In the genomic region with DNA sequence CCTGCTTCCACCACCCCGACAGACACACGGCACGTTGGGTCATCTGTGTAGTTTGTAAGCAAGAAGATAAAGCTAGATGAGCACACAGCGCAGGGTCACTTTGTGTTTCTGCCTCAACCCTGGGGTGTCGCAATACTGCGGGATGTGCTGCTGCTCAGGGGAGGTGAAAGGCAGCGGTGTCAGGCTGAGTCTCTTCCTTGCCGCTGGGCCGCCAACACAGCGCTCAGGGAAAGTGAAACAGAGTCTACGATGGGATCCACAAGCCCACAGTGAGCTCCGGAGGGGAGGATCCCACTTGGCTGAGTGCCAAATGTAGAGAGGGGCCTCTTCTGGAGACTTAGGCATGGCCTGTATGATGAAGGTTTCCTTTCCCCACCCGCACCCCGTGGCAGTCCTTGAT, we compare ENCODE assay signal across 17 mouse cellular contexts. TPM values are rescaled to one million over a fixed set of nuclear protein-coding genes. Genes with fewer than 3 reads are reported as not detected.
A peak's percentile ranks its signal among the peaks of the same experiment; 100 is the strongest.
DNase-seq lines count a peak whose midpoint lies in the region; ATAC-seq and TF ChIP-seq lines count a peak whose summit lies in the region.
"Had no signal": no experiment of that assay in that cellular context is flagged by ENCODE, and none has a peak within 500 bp of the region (broad histone marks: within the 10 kb centered on the region; RNA-seq: fewer than 3 reads in every experiment).

No protein-coding gene starts in this region.

- ATAC-seq in lung, embryonic 14.5 days (ENCODE audit: insufficient read depth) = no peak
- ATAC-seq in liver, embryonic 15.5 days (ENCODE audit: insufficient read depth) = no peak
- ATAC-seq: intestine, embryonic 16.5 days had no signal

- H3K4me2 ChIP-seq in lung, embryonic 14.5 days = no peak overlapping the region
- H3K4me2 ChIP-seq in liver, embryonic 15.5 days = peak overlapping the region; percentile 29
- H3K4me2 ChIP-seq: midbrain, embryonic 12.5 days had no signal

- TF ChIP-seq CTCF in lung, embryonic 14.5 days (IDR thresholded peaks at IDR 0.05; ENCODE audit: low read depth) = no peak
- no peak for TF ChIP-seq CTCF in lung, adult 2 months (IDR thresholded peaks at IDR 0.05; ENCODE audit: insufficient read depth, low read length)

- no peak overlapping the region; the same call in 1 of the 2 replicates for H3K27ac ChIP-seq in lung, embryonic 14.5 days (ENCODE audit: low read depth)
- peak overlapping the region; percentile 48; the same call in 1 of the 2 replicates for H3K27ac ChIP-seq in liver, embryonic 15.5 days (replicated peaks)
- H3K27ac ChIP-seq: midbrain, embryonic 12.5 days had no signal

- no peaks in the 10 kb centered on the region for H3K4me1 ChIP-seq in lung, embryonic 14.5 days (ENCODE audit: insufficient read depth)
- H3K4me1 ChIP-seq in lung, adult 2 months (ENCODE audit: control insufficient read depth, insufficient read depth, low read length) = peaks cover 2% of the 10 kb centered on the region; the same call in 1 of the 2 replicates
- H3K4me1 ChIP-seq in liver, embryonic 15.5 days (replicated peaks) = peaks cover 23% of the 10 kb centered on the region

- H3K36me3 ChIP-seq in lung, embryonic 14.5 days (ENCODE audit: insufficient read depth) = peaks cover 52% of the 10 kb centered on the region; the same call in 1 of the 2 replicates
- peaks cover 56% of the 10 kb centered on the region for H3K36me3 ChIP-seq in liver, embryonic 15.5 days (replicated peaks)

- no peak for TF ChIP-seq POLR2A in lung, adult 2 months (IDR thresholded peaks at IDR 0.05; ENCODE audit: borderline replicate concordance, extremely low read depth, low read depth, low read length)

- H3K4me3 ChIP-seq in lung, embryonic 14.5 days (ENCODE audit: low read depth, low read length) = no peak overlapping the region
- no peak overlapping the region for H3K4me3 ChIP-seq in lung, adult 2 months (replicated peaks; ENCODE audit: extremely low read depth, low read depth, low read length)
- H3K4me3 ChIP-seq in liver, embryonic 15.5 days (replicated peaks) = no peak overlapping the region
- H3K4me3 ChIP-seq: midbrain, embryonic 12.5 days had no signal

- peak; percentile 32 for DNase-seq in cerebellum, adult 9-11 months
- no peak for DNase-seq in cerebellum, postnatal 36 days
- peak; percentile 56 for DNase-seq in lung, embryonic 14.5 days
- no peak for DNase-seq in lung, adult 2 months
- peak; percentile 31 for DNase-seq in NIH3T3 (ENCODE audit: low read depth)
- no peak for DNase-seq in T-cell, adult 2 months (ENCODE audit: low spot score)
- DNase-seq in layer of hippocampus, adult 18-20 months (ENCODE audit: low spot score in 2 of 2) = no peak
- DNase-seq: adrenal gland, postnatal 14 days; B cell, adult 2 months; heart, postnatal 14 days; left cerebral cortex, postnatal 4 days; thymus, adult 2 months had no signal

- 55% methylated on average over 14 of the region's 14 CpGs for WGBS in lung, embryonic 14.5 days
- WGBS in lung, adult 2 months = 63% methylated on average over 14 of the region's 14 CpGs
- WGBS in liver, embryonic 15.5 days (ENCODE audit: insufficient replicate concordance) = 66% methylated on average over 14 of the region's 14 CpGs

- no peaks in the 10 kb centered on the region for H3K9me3 ChIP-seq in lung, embryonic 14.5 days (ENCODE audit: low read depth, low read length)
- H3K9me3 ChIP-seq in liver, embryonic 15.5 days (replicated peaks) = no peaks in the 10 kb centered on the region
- H3K9me3 ChIP-seq: midbrain, embryonic 12.5 days had no signal

- H3K27me3 ChIP-seq in lung, embryonic 14.5 days (ENCODE audit: insufficient read depth, low read length) = no peaks in the 10 kb centered on the region
- no peaks in the 10 kb centered on the region for H3K27me3 ChIP-seq in liver, embryonic 15.5 days
- H3K27me3 ChIP-seq: midbrain, embryonic 12.5 days had no signal

- H3K9ac ChIP-seq in lung, embryonic 14.5 days = no peak overlapping the region; the same call in 1 of the 2 replicates
- no peak overlapping the region for H3K9ac ChIP-seq in liver, embryonic 15.5 days
- H3K9ac ChIP-seq: midbrain, embryonic 12.5 days had no signal

RNA-seq across cellular contexts. Expression of a gene that starts 4.3 kb away (rescaled TPM):
- 21.8 and 22.0 TPM in 2 replicates for polyA plus RNA-seq in lung, embryonic 14.5 days (2014; fragmentation: Nextera tagmentation; extraction: Ambion mirVana)
- 8.8 and 9.5 TPM in 2 replicates for polyA plus RNA-seq in lung, adult 2 months (2012; rRNA removed)
- polyA plus RNA-seq in liver, embryonic 15.5 days (2015; fragmentation: Nextera tagmentation; extraction: Ambion mirVana) = 7.2 and 9.7 TPM in 2 replicates
- 10 to 100 TPM; 16.9 to 17.5 TPM for total RNA-seq in layer of hippocampus, adult 18-20 months (2021)

RNA-seq across cellular contexts. Expression of a gene that starts 7.1 kb away (rescaled TPM):
- 11.4 and 12.0 TPM in 2 replicates for polyA plus RNA-seq in lung, embryonic 14.5 days (2014; fragmentation: Nextera tagmentation; extraction: Ambion mirVana)
- polyA plus RNA-seq in lung, adult 2 months (2012; rRNA removed) = 1.6 and 1.9 TPM in 2 replicates
- 0.18 and 0.32 TPM in 2 replicates for polyA plus RNA-seq in liver, embryonic 15.5 days (2015; fragmentation: Nextera tagmentation; extraction: Ambion mirVana)
- total RNA-seq in layer of hippocampus, adult 18-20 months (2021) = 10 to 100 TPM; 21.1 to 21.2 TPM

RNA-seq across cellular contexts. Expression of a gene that starts 10.7 kb away (rescaled TPM):
- polyA plus RNA-seq in lung, embryonic 14.5 days (2014; fragmentation: Nextera tagmentation; extraction: Ambion mirVana) = 0.84 and 1.7 TPM in 2 replicates
- 7.3 and 12.4 TPM in 2 replicates for polyA plus RNA-seq in lung, adult 2 months (2012; rRNA removed)
- polyA plus RNA-seq in liver, embryonic 15.5 days (2015; fragmentation: Nextera tagmentation; extraction: Ambion mirVana) = 9.2 and 10.0 TPM in 2 replicates
- total RNA-seq in layer of hippocampus, adult 18-20 months (2021) = 1 to 10 TPM; 1.4 to 1.5 TPM
- total RNA-seq: gastrocnemius, adult 8-10 months had no signal

RNA-seq across cellular contexts. Expression of a gene that starts 13.9 kb away (rescaled TPM):
- polyA plus RNA-seq in lung, embryonic 14.5 days (2014; fragmentation: Nextera tagmentation; extraction: Ambion mirVana) = 5.1 and 5.4 TPM in 2 replicates
- polyA plus RNA-seq in lung, adult 2 months (2012; rRNA removed) = 0.29 and 0.70 TPM in 2 replicates
- 2.3 and 2.8 TPM in 2 replicates for polyA plus RNA-seq in liver, embryonic 15.5 days (2015; fragmentation: Nextera tagmentation; extraction: Ambion mirVana)
- total RNA-seq in layer of hippocampus, adult 18-20 months (2021) = 1 to 10 TPM; 2.9 to 3.6 TPM

RNA-seq across cellular contexts. Expression of a gene that starts 23.1 kb away (rescaled TPM):
- 6.6 and 11.5 TPM in 2 replicates for polyA plus RNA-seq in lung, embryonic 14.5 days (2014; fragmentation: Nextera tagmentation; extraction: Ambion mirVana)
- 0.17 and 0.31 TPM in 2 replicates for polyA plus RNA-seq in lung, adult 2 months (2012; rRNA removed)
- 0.13 and 0.50 TPM in 2 replicates for polyA plus RNA-seq in liver, embryonic 15.5 days (2015; fragmentation: Nextera tagmentation; extraction: Ambion mirVana)
- 10 to 100 TPM; 68.1 to 68.2 TPM for total RNA-seq in layer of hippocampus, adult 18-20 months (2021)
- total RNA-seq: gastrocnemius, adult 8-10 months; neutrophil, adult 5-6 weeks had no signal

Comparison
In these comparisons a context has a peak if more than half of its experiments do, and no peak if none do; other contexts are left out.
1. DNase-seq: peak in cerebellum, adult 9-11 months (single experiment), lung, embryonic 14.5 days (single experiment) and NIH3T3 (single experiment); none in cerebellum, postnatal 36 days (0 of 2), lung, adult 2 months (single experiment), T-cell, adult 2 months (single experiment) and layer of hippocampus, adult 18-20 months (0 of 2).